Mouse (Mus musculus) forebrain, embryonic 14.5 days (tissue): ENCODE measurements at regions not wholly inside any gene's neighbourhood (a gene's known extent, or its start where the extent isn't known, plus 50 kb on each side); places are given as distances from the start of the nearest gene placed in this dataset.
A peak's percentile ranks its signal among the peaks of the same experiment; 100 is the strongest.

Experiments
- ATAC-seq: fragments of 200-750 bp; cut with Nextera tagmentation; 2 replicates; pipeline ENCODE4 v1.8.0; 2017; ENCODE audit warnings: mild to moderate bottlenecking, moderate library complexity
- DNase-seq: peaks from one replicate; pipeline ENCODE4 v3.0.0-alpha.2; 2015; ENCODE audit warnings: low spot score
- H3K27ac ChIP-seq: fragments of 300-500 bp; sonication (generic); 2 replicates; pipeline ENCODE4 v1.5.1; 2014; ENCODE audit warnings: low read depth, mild to moderate bottlenecking, control low read depth, low read length, moderate library complexity
- H3K27me3 ChIP-seq: fragments of 300-500 bp; sonication (generic); replicated peaks from 2 replicates; pipeline ENCODE4 v1.6.1; 2014; ENCODE audit warnings: low read length, control low read depth, mixed read lengths; ENCODE audit not compliant: control insufficient read depth, insufficient read depth
- H3K36me3 ChIP-seq: fragments of 300-500 bp; sonication (generic); 2 replicates; pipeline ENCODE4 v1.6.1; 2014; ENCODE audit warnings: low read length, control low read depth; ENCODE audit not compliant: control insufficient read depth, insufficient read depth
- H3K4me1 ChIP-seq: fragments of 300-500 bp; sonication (generic); 2 replicates; pipeline ENCODE4 v1.6.1; 2014; ENCODE audit warnings: antibody characterized with exemption, low read length, control low read depth; ENCODE audit not compliant: control insufficient read depth, insufficient read depth
- H3K4me2 ChIP-seq: fragments of 300-500 bp; sonication (generic); 2 replicates; pipeline ENCODE4 v1.6.1; 2014; ENCODE audit warnings: mild to moderate bottlenecking, control low read depth, low read length
- H3K4me3 ChIP-seq: fragments of 300-500 bp; sonication (generic); 2 replicates; pipeline ENCODE4 v1.5.1; 2014; ENCODE audit warnings: low read depth, low read length, control low read depth
- H3K9ac ChIP-seq: fragments of 300-500 bp; sonication (generic); 2 replicates; pipeline ENCODE4 v1.6.1; 2014; ENCODE audit warnings: mild to moderate bottlenecking, low read length, control low read depth, moderate library complexity
- H3K9me3 ChIP-seq: fragments of 300-500 bp; sonication (generic); replicated peaks from 2 replicates; pipeline ENCODE4 v1.6.1; 2016; ENCODE audit warnings: low read length, control low read depth, mixed read lengths; ENCODE audit not compliant: control insufficient read depth
- WGBS: fragments of 180-500 bp; shearing (Covaris S2); extraction: QIAGEN DNeasy Blood & Tissue Kit; methylation state at CpG from one replicate; pipeline ENCODE4 v1.1.7; 2014; 5-methylcytosine and 5-hydroxymethylcytosine counted together

GRCm38 (mm10) chr16:49979426-49979940 is 179.2 kb downstream of the Cd47 start:
- Histone ChIP-seq H3K27ac (no peak overlapping the region), H3K4me2 (no peak overlapping the region), H3K36me3 (no peaks in the 10 kb centered on the region), H3K4me3 (no peak overlapping the region), H3K27me3 (no peaks in the 10 kb centered on the region), H3K4me1 (peaks cover 5% of the 10 kb centered on the region; the same call in 1 of the 2 replicates), H3K9me3 (no peaks in the 10 kb centered on the region), H3K9ac (no peak overlapping the region)
- DNase-seq (peak; percentile 30), ATAC-seq (no peak)
- WGBS: 91% methylated on average over 4 of the region's 4 CpGs

DNA sequence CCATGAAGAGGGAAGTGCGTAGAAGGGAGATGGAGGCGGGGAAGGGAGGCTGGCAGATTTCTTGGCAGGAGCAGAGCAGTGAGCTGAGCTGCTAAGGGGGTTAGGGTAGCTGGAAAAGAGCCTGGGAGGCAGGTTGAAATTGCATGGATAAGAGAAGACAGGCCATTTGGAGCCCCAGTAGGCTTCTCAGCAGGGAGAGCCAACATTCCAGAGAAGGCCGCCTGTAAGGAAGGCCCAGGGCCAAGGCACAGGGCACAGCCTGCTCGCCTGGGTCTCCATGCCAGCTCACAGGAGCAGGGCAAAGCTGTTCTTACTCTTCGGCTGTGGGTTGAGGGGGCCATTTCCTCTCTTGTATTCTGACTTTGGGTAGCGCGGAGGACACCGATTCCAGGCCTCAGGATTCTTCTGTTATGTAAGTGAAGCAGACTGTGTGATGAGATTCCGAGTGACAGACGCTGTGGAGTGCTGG is 179.9 kb downstream of the Cd47 start:
- DNase-seq: peak; percentile 81
- H3K27ac ChIP-seq: peak overlapping the region; percentile 67
- H3K4me3 ChIP-seq: no peak overlapping the region
- H3K4me2 ChIP-seq: no peak overlapping the region
- H3K9me3 ChIP-seq: no peaks in the 10 kb centered on the region
- ATAC-seq: peak; percentile 87
- peaks cover 5% of the 10 kb centered on the region; the same call in 1 of the 2 replicates for H3K4me1 ChIP-seq
- no peaks in the 10 kb centered on the region for H3K27me3 ChIP-seq
- no peaks in the 10 kb centered on the region for H3K36me3 ChIP-seq
- WGBS: 31% methylated on average over 10 of the region's 10 CpGs
- no peak overlapping the region for H3K9ac ChIP-seq

GRCm38 (mm10) chr16:49982180-49982579 is 181.8 kb downstream of the Cd47 start:
- no peaks in the 10 kb centered on the region for H3K9me3 ChIP-seq
- no peaks in the 10 kb centered on the region for H3K36me3 ChIP-seq
- H3K9ac ChIP-seq: no peak overlapping the region
- H3K4me2 ChIP-seq: no peak overlapping the region
- no peaks in the 10 kb centered on the region for H3K27me3 ChIP-seq
- peak; percentile 59 for DNase-seq
- no peak overlapping the region for H3K27ac ChIP-seq
- 37% methylated on average over 4 of the region's 4 CpGs for WGBS
- H3K4me1 ChIP-seq: peaks cover 5% of the 10 kb centered on the region; the same call in 1 of the 2 replicates
- peak; percentile 74 for ATAC-seq
- H3K4me3 ChIP-seq: no peak overlapping the region

- WGBS: 55% methylated on average over 14 of the region's 14 CpGs
- ATAC-seq (no peak), DNase-seq (no peak)
- Histone ChIP-seq H3K27ac (no peak overlapping the region), H3K36me3 (no peaks in the 10 kb centered on the region), H3K4me1 (peaks cover 2% of the 10 kb centered on the region; the same call in 1 of the 2 replicates), H3K9me3 (no peaks in the 10 kb centered on the region), H3K4me3 (no peak overlapping the region), H3K9ac (no peak overlapping the region), H3K27me3 (no peaks in the 10 kb centered on the region), H3K4me2 (no peak overlapping the region)
Measured at GRCm38 (mm10) chr16:49985082-49986076, 185.0 kb downstream of the Cd47 start.

DNA sequence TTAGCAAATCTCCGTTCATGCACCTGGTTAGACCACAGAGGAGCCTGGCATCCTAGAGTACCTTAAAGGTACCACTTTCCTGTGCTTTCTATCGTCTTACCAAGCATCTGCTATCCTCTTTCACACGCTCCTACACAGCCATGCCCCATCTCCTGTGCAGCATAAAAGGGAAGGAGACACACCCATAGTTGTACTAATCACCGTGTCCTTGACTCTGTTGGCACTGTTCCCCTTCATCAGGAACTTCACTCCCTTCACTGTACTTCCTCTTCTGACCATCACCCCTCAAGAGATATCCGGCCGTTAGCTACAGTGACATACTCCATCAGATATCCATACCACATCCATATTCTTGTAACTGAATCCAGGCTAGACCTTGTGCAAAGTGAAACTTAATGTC is 186.6 kb downstream of the Cd47 start:
- no peaks in the 10 kb centered on the region for H3K27me3 ChIP-seq
- H3K27ac ChIP-seq: no peak overlapping the region
- DNase-seq: no peak
- WGBS: 85% methylated on average over 6 of the region's 6 CpGs
- no peaks in the 10 kb centered on the region for H3K36me3 ChIP-seq
- no peak for ATAC-seq
- H3K9ac ChIP-seq: no peak overlapping the region
- H3K4me1 ChIP-seq: no peaks in the 10 kb centered on the region
- no peak overlapping the region for H3K4me3 ChIP-seq
- no peak overlapping the region for H3K4me2 ChIP-seq
- no peaks in the 10 kb centered on the region for H3K9me3 ChIP-seq

DNA sequence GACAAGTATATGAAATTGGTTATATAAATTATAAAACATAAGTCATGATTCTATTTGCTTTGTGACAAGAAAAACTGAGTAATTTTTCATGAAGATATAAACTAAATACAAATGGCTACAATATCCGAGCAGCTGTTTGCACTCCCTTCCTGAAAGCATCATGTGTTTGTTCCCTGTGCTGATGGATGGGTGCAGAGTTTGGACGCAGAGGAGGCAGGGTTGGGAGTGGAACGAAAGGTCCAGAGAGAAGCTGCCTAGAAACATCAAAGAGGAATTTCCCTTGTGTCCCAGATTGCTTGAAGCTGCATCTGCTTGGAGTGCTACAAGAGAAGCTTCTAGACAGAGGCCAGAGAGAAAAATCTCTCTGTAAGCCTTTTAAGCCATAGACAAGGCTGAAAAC is 195.5 kb downstream of the Cd47 start:
- 89% methylated on average over 3 of the region's 3 CpGs for WGBS
- ATAC-seq: no peak
- H3K27ac ChIP-seq: no peak overlapping the region
- no peaks in the 10 kb centered on the region for H3K4me1 ChIP-seq
- no peak overlapping the region for H3K9ac ChIP-seq
- H3K4me2 ChIP-seq: no peak overlapping the region
- DNase-seq: no peak
- H3K4me3 ChIP-seq: no peak overlapping the region
- no peaks in the 10 kb centered on the region for H3K27me3 ChIP-seq
- H3K36me3 ChIP-seq: no peaks in the 10 kb centered on the region
- H3K9me3 ChIP-seq: no peaks in the 10 kb centered on the region

GRCm38 (mm10) chr16:49996593-49996992 is 196.3 kb downstream of the Cd47 start:
- DNase-seq (no peak), ATAC-seq (no peak)
- Histone ChIP-seq H3K4me2 (no peak overlapping the region), H3K9ac (no peak overlapping the region), H3K27ac (no peak overlapping the region), H3K9me3 (no peaks in the 10 kb centered on the region), H3K36me3 (no peaks in the 10 kb centered on the region), H3K27me3 (no peaks in the 10 kb centered on the region), H3K4me1 (no peaks in the 10 kb centered on the region), H3K4me3 (no peak overlapping the region)
- WGBS: 85% methylated on average over 5 of the region's 5 CpGs

- ATAC-seq: no peak
- no peak overlapping the region for H3K4me3 ChIP-seq
- WGBS: 91% methylated on average over 7 of the region's 7 CpGs
- H3K36me3 ChIP-seq: no peaks in the 10 kb centered on the region
- H3K4me1 ChIP-seq: no peaks in the 10 kb centered on the region
- no peak overlapping the region for H3K4me2 ChIP-seq
- H3K27ac ChIP-seq: no peak overlapping the region
- H3K9me3 ChIP-seq: no peaks in the 10 kb centered on the region
- DNase-seq: no peak
- no peaks in the 10 kb centered on the region for H3K27me3 ChIP-seq
- no peak overlapping the region for H3K9ac ChIP-seq
Measured at GRCm38 (mm10) chr16:49997040-49997439, 196.7 kb downstream of the Cd47 start.

DNA sequence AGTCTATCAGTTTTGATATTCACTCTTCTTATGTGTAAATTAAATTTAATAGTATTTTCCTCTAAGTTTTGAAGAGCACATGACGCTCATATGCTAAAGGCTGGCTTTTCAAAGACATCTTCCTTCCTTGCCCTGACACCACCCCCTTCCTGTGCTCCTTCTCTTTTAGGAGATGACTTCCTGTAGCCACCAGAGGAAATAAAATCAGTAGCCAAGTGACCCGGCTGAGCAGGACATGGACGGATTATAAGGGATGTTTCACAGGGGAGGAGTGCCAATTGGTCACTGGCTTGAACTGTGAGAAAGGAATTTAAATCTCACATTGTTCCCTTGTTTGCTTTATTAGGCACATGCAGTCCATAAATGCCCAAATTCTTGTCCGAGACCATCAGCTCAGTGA is 200.5 kb downstream of the Cd47 start:
- Histone ChIP-seq H3K9me3 (no peaks in the 10 kb centered on the region), H3K4me3 (no peak overlapping the region), H3K4me2 (no peak overlapping the region), H3K4me1 (no peaks in the 10 kb centered on the region), H3K27me3 (no peaks in the 10 kb centered on the region), H3K27ac (no peak overlapping the region), H3K9ac (no peak overlapping the region), H3K36me3 (no peaks in the 10 kb centered on the region)
- ATAC-seq: no peak
- WGBS: 47% methylated on average over 4 of the region's 4 CpGs
- DNase-seq: no peak
